Mouse (Mus musculus) limb, embryonic 14.5 days (tissue): ENCODE data around the gene Fam189a1. TPM values are rescaled to one million over a fixed set of nuclear protein-coding genes. Genes with fewer than 3 reads are reported as not detected.

Experiments
- ATAC-seq: fragments of 200-750 bp; cut with Nextera tagmentation; 2 replicates; pipeline ENCODE4 v1.8.0; 2017; ENCODE audit warnings: low read depth, moderate number of reproducible peaks, moderate TSS enrichment; ENCODE audit not compliant: low FRiP score
- DNase-seq: peaks from one replicate; pipeline ENCODE4 v3.0.0-alpha.2; 2015; ENCODE audit warnings: low spot score
- H3K27ac ChIP-seq: fragments of 300-500 bp; sonication (generic); replicated peaks from 2 replicates; pipeline ENCODE4 v1.5.1; 2014; ENCODE audit warnings: low read depth, mild to moderate bottlenecking, low read length, moderate library complexity, mixed read lengths
- H3K27me3 ChIP-seq: fragments of 300-500 bp; sonication (generic); 2 replicates; pipeline ENCODE4 v1.6.1; 2014; ENCODE audit warnings: low read length, mixed read lengths; ENCODE audit not compliant: control insufficient read depth, insufficient read depth
- H3K36me3 ChIP-seq: fragments of 300-500 bp; sonication (generic); 2 replicates; pipeline ENCODE4 v1.6.1; 2014; ENCODE audit warnings: mild to moderate bottlenecking, low read length, moderate library complexity, mixed read lengths; ENCODE audit not compliant: control insufficient read depth, insufficient read depth
- H3K4me1 ChIP-seq: fragments of 300-500 bp; sonication (generic); 2 replicates; pipeline ENCODE4 v1.6.1; 2014; ENCODE audit warnings: antibody characterized with exemption, low read length, mixed read lengths; ENCODE audit not compliant: control insufficient read depth, insufficient read depth
- H3K4me2 ChIP-seq: fragments of 300-500 bp; sonication (generic); replicated peaks from 2 replicates; pipeline ENCODE4 v1.6.1; 2014; ENCODE audit warnings: low read depth, mild to moderate bottlenecking, low read length, moderate library complexity; ENCODE audit not compliant: severe bottlenecking
- H3K4me3 ChIP-seq: fragments of 300-500 bp; sonication (generic); replicated peaks from 2 replicates; pipeline ENCODE4 v1.5.1; 2014; ENCODE audit warnings: low read length
- H3K9ac ChIP-seq: fragments of 300-500 bp; sonication (generic); 2 replicates; pipeline ENCODE4 v1.6.1; 2014; ENCODE audit warnings: mild to moderate bottlenecking, low read depth, low read length, moderate library complexity; ENCODE audit not compliant: severe bottlenecking
- H3K9me3 ChIP-seq: fragments of 300-500 bp; sonication (generic); 2 replicates; pipeline ENCODE4 v1.6.1; 2016; ENCODE audit warnings: low read length; ENCODE audit not compliant: control insufficient read depth
- POLR2A ChIP-seq: fragments of 200-500 bp; IDR thresholded peaks from 2 replicates; pipeline ENCODE4 v1.8.0; 2012; ENCODE audit warnings: inconsistent platforms, mild to moderate bottlenecking, moderate library complexity, borderline replicate concordance; ENCODE audit not compliant: insufficient read depth, insufficient read length; ENCODE audit errors: extremely low read depth
- WGBS: fragments of 180-500 bp; shearing (Covaris S2); extraction: QIAGEN DNeasy Blood & Tissue Kit; methylation state at CpG from one replicate; pipeline ENCODE4 v1.1.7; 2014; 5-methylcytosine and 5-hydroxymethylcytosine counted together
- polyA plus RNA-seq, 2 experiments: library from polyadenylated mRNA; depleted of rRNA in 1 of 2; stranded (reverse) in 1 of 2; unstranded in 1 of 2; fragments of >200 nt; fragmentation: Nextera tagmentation in 1 of 2; extraction: Ambion mirVana in 1 of 2; gene quantifications; 2 replicates each; pipeline versions ENCODE4 v1.2.1 to v1.2.3; 2012 to 2014

The Fam189a1 gene
- polyA plus RNA-seq, 2 experiments, result 7.4 to 15.1 TPM

- ATAC-seq (peak; percentile 41; the same call in 1 of the 2 replicates), DNase-seq (no peak)
- no peak overlapping the region for H3K4me2 ChIP-seq
- no peaks in the 10 kb centered on the region for H3K9me3 ChIP-seq
- TF ChIP-seq POLR2A, result no peak
- H3K9ac ChIP-seq, result no peak overlapping the region
- H3K27ac ChIP-seq, result no peak overlapping the region
- H3K4me1 ChIP-seq, result no peaks in the 10 kb centered on the region
- no peaks in the 10 kb centered on the region for H3K36me3 ChIP-seq
- H3K4me3 ChIP-seq, result no peak overlapping the region
- WGBS, result 74% methylated on average over 7 of the region's 7 CpGs
- H3K27me3 ChIP-seq, result no peaks in the 10 kb centered on the region
Measured at GRCm38 (mm10) chr7:65060163-65060799, 96.1 kb downstream of the Fam189a1 start.

DNA sequence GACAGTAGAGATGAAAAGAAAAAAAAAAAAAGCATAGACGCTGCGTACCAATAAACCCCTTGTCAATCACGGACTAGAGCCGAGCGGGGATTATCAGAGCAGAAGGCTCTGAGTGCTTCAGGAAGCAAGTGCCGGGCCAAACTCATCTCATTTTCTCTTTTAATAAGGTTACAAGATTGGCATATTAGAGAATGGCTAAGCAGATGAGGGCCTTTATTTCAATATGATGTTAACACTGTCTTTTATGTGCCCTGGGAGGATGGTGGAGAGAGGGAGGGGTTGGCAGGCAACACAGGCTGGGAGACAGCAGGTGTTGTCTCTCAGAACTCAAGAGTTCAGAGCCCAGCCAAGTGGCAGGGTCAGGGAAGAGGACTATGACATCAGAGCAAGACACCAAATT lies 99.5 kb downstream of the Fam189a1 start:
- H3K4me2 ChIP-seq, result no peak overlapping the region
- no peak overlapping the region for H3K9ac ChIP-seq
- H3K36me3 ChIP-seq, result no peaks in the 10 kb centered on the region
- no peak overlapping the region for H3K4me3 ChIP-seq
- no peaks in the 10 kb centered on the region for H3K27me3 ChIP-seq
- H3K4me1 ChIP-seq, result no peaks in the 10 kb centered on the region
- H3K9me3 ChIP-seq, result no peaks in the 10 kb centered on the region
- H3K27ac ChIP-seq, result no peak overlapping the region
- no peak for ATAC-seq
- no peak for TF ChIP-seq POLR2A
- no peak for DNase-seq
- 78% methylated on average over 6 of the region's 6 CpGs for WGBS

DNA sequence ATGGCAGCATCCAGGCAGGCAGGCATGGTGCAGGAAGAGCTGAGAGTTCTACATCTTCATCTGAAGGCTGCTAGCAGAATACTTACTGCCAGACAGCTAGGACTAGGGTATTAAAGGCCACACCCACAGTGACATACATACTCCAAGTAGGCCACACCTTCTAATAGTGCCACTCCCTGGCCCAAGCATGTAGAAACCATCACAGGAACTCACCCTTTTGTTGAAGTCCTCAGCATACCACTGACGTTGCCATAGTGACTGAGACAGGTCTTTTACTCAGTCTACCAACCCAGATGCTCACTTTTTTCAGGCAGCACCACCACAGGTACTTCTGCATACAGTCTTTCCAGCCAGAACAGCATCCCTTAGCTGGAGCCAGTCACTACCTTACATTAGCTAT lies 104.4 kb downstream of the Fam189a1 start:
- Histone ChIP-seq H3K9ac (no peak overlapping the region), H3K36me3 (no peaks in the 10 kb centered on the region), H3K4me3 (no peak overlapping the region), H3K27ac (no peak overlapping the region), H3K4me2 (no peak overlapping the region), H3K27me3 (no peaks in the 10 kb centered on the region), H3K4me1 (0 out of 2 replicates have a peak, but pooled peaks cover 2% of the 10 kb centered on the region), H3K9me3 (no peaks in the 10 kb centered on the region)
- no peak for DNase-seq
- no peak for TF ChIP-seq POLR2A
- no peak for ATAC-seq
- 95% methylated on average over 1 of the region's 1 CpGs for WGBS

DNA sequence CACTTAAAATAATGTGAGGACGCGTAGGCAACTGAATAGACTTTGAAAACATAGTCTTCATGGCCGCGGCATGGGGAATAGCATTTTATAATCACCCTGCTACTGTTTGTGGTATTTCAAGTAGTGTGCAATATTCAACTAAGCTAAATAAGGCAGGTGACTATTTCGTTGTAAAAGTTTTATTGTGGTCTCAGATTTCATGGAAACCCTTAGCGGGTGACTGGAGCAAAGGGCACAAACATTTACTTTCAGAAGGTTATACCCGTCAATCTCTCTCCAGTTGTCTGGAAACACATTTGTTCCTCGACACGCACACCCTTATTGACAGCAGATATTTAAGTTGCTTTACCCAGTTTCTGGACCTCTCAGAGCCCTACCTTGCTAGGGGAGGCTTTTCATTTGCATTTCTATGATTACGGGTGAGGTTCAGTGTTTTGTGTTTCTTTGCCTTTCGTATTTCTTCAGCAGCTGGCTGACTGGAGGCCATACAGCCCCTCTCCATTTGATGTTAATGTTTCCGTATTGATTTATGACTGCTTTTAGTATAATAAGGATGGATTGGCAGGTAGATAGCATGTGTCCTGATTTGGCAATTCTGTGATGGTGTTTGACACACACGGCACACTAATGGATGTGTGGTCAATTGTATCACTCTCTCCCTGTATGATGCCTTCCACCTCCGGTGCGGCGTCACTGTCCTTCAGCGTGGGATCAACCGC lies 107.0 kb downstream of the Fam189a1 start:
- Histone ChIP-seq H3K4me3 (no peak overlapping the region), H3K4me1 (0 out of 2 replicates have a peak, but pooled peaks cover 2% of the 10 kb centered on the region), H3K9ac (no peak overlapping the region), H3K27ac (no peak overlapping the region), H3K4me2 (no peak overlapping the region), H3K36me3 (no peaks in the 10 kb centered on the region), H3K27me3 (no peaks in the 10 kb centered on the region), H3K9me3 (no peaks in the 10 kb centered on the region)
- 53% methylated on average over 18 of the region's 18 CpGs for WGBS
- TF ChIP-seq POLR2A, result no peak
- DNase-seq, result no peak
- no peak for ATAC-seq

DNA sequence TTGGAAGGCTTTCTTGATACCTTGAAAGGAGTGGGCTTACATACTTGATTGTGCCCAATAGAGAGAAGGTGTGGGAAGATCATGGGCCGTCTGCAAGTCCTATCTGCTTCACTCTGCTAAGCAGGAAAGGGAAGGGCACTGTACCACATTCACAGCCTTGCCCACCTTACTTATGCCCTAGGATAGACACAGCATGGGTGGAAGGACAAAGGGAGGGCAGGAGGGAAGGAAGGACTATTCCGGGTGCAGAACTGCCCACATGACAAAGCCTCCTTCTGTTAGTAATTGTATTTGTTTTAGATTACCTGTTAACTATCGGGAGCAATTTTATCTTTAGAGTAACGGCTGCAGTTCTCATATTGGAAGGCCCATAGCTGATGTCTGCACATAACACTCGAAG lies 108.7 kb downstream of the Fam189a1 start:
- TF ChIP-seq POLR2A, result no peak
- Histone ChIP-seq H3K27ac (no peak overlapping the region), H3K27me3 (no peaks in the 10 kb centered on the region), H3K4me2 (no peak overlapping the region), H3K4me3 (no peak overlapping the region), H3K9me3 (no peaks in the 10 kb centered on the region), H3K4me1 (0 out of 2 replicates have a peak, but pooled peaks cover 2% of the 10 kb centered on the region), H3K9ac (no peak overlapping the region), H3K36me3 (no peaks in the 10 kb centered on the region)
- DNase-seq, result no peak
- ATAC-seq, result no peak
- WGBS, result 57% methylated on average over 5 of the region's 5 CpGs
